Mouse (Mus musculus): ENCODE data around the gene Ccnc. TPM values are rescaled to one million over a fixed set of nuclear protein-coding genes. Genes with fewer than 3 reads are reported as not detected.

The Ccnc gene
- 17.6 and 18.8 TPM in 2 replicates for polyA plus RNA-seq (2015; fragmentation: Nextera tagmentation; extraction: Ambion mirVana)

DNA sequence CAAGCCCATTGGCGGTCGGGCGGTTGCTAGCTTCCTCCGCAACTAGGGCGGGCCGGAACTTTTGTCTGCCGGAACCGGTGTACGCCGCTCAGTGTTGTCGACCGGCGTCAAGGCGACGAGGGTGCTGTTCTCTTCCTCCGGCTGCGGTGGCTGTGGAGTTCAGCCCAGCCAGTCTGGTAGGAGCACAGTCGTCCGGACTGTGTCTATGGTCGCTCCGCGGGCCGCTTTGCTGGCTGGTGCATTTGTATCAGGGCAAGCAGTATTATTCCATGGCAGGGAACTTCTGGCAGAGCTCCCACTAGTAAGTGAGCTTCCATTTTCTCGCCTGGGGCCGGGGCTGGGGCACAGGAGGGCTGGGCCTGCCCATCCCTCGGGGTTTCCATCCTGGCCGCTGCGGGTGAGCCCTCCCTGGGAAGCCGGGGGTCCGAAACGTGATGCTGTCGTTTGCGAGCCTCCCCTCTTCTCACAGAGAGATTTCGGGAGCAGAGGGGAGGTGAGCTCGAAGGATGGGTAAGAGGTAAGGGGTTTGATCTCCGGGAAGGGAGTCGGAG is at the start of gene Ccnc:
Gene Ccnc, plus strand, starts transcription at position 87 of the 551 bp plus-strand sequence.
- Histone ChIP-seq H3K4me2 (ENCODE audit: low read depth, low read length) (peak within 1 kb of the TSS; percentile 92), H3K9me3 (replicated peaks; ENCODE audit: control insufficient read depth, low read length) (no peaks in the 10 kb centered on the region), H3K36me3 (ENCODE audit: control insufficient read depth, insufficient read depth) (peaks cover under 1% of the 10 kb centered on the region; the same call in 1 of the 2 replicates), H3K27me3 (ENCODE audit: control insufficient read depth, insufficient read depth, low read depth, low read length) (no peaks in the 10 kb centered on the region), H3K9ac (ENCODE audit: low read depth, low read length) (peak within 1 kb of the TSS; percentile 56), H3K27ac (ENCODE audit: low read length) (peak within 1 kb of the TSS; percentile 84), H3K4me3 (ENCODE audit: low read depth, low read length) (peak within 1 kb of the TSS; percentile 62), H3K4me1 (ENCODE audit: control insufficient read depth, low read depth, low read length) (peaks cover 5% of the 10 kb centered on the region)
- WGBS (ENCODE audit: insufficient replicate concordance): 0% methylated on average over 37 of the region's 37 CpGs
- ATAC-seq (ENCODE audit: low read depth): peak; percentile 99

DNA sequence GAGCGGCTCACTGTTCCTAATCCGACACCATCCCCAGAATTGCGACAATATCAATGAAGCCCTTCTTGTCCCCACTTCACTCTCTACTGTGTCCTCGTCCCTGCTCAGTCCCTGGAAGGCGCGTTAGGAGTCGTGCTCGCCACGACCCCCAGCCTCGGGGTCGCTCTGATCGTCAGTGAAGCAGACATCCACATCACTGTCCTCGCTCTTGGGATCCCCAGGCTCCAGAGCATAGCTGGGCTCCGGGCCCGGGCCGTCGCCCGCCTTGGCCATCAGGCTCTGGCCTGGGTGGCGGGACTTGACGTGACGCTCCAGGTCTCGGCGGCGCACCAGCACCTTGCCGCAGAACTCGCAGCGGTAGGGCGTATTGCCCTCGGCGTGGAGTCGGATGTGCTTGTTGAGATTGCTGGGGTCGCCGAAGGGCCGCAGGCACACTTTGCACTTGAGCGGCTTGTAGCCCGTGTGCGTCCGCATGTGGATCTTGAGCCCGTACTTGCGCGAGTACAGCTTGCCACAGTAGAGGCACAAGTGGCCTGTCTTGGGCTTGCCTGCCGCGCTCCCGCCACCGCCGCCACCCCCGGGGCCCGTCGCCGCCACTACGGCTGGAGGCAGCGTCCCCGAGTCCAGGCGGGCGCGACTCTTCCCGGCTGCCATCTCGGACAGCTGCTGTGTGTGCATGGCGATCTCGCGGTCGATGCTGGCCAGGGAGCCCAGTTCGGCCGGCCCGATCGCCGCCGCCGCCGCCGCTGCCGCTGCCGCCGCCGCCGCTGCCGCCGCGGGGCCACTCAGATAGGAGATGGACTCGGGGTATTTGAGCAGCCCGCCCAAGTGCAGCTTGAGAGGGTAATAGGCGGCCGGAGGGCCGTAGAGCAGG is 49.2 kb upstream of the Ccnc start:
- H3K27me3 ChIP-seq (ENCODE audit: control insufficient read depth, insufficient read depth, low read depth, low read length): peaks cover 89% of the 10 kb centered on the region
- no peaks in the 10 kb centered on the region for H3K36me3 ChIP-seq (ENCODE audit: control insufficient read depth, insufficient read depth)
- no peaks in the 10 kb centered on the region for H3K9me3 ChIP-seq (replicated peaks; ENCODE audit: control insufficient read depth, low read length)
- H3K4me1 ChIP-seq (ENCODE audit: control insufficient read depth, low read depth, low read length): peaks cover 3% of the 10 kb centered on the region; the same call in 1 of the 2 replicates
- no peak overlapping the region for H3K27ac ChIP-seq (ENCODE audit: low read length)
- peak overlapping the region; percentile 53 for H3K4me2 ChIP-seq (ENCODE audit: low read depth, low read length)
- H3K4me3 ChIP-seq (ENCODE audit: low read depth, low read length): peak overlapping the region; percentile 51
- 1% methylated on average over 83 of the region's 84 CpGs for WGBS (ENCODE audit: insufficient replicate concordance)
- no peak overlapping the region for H3K9ac ChIP-seq (ENCODE audit: low read depth, low read length)
- ATAC-seq (ENCODE audit: low read depth): no peak

DNA sequence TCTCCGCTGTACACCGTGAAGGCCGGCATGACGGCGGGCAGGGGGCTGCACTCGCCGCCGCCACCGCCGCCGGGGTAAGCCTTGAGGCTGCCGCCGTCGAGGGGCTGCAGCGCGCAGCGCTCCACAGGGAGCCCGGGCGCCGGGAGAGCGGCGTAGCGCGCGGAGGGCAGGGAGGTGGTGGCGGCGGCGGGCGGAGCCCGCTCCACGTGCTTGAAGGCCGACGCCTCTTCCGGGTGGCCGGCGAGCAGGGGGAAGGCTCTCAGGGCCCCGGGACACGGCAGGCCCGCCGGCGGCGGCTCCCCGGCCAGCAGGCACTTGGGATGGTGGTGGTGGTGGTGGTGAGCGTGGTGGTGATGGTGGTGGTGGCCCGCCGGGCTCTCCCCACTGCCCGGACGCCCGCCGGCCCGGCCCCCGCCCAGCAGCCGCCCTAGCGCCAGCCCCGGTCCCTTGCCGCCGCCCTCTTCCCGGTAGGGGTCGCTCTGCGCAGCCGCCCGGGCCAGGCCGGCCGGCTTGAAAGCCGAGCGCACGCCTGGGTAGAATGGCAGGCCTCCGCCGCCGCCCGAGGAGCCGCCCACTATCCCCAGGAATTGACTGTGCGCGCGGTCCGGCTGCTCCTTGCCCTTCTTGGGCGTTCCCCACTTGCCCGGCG is 48.4 kb upstream of the Ccnc start:
- Histone ChIP-seq H3K9ac (ENCODE audit: low read depth, low read length) (no peak overlapping the region), H3K4me1 (ENCODE audit: control insufficient read depth, low read depth, low read length) (peaks cover 3% of the 10 kb centered on the region; the same call in 1 of the 2 replicates), H3K36me3 (ENCODE audit: control insufficient read depth, insufficient read depth) (no peaks in the 10 kb centered on the region), H3K4me2 (ENCODE audit: low read depth, low read length) (peak overlapping the region; percentile 53), H3K4me3 (ENCODE audit: low read depth, low read length) (peak overlapping the region; percentile 51), H3K27ac (ENCODE audit: low read length) (no peak overlapping the region), H3K27me3 (ENCODE audit: control insufficient read depth, insufficient read depth, low read depth, low read length) (peaks cover 93% of the 10 kb centered on the region), H3K9me3 (replicated peaks; ENCODE audit: control insufficient read depth, low read length) (no peaks in the 10 kb centered on the region)
- WGBS (ENCODE audit: insufficient replicate concordance): under 1% methylated on average over 42 of the region's 79 CpGs
- peak; percentile 32; the same call in 1 of the 2 replicates for ATAC-seq (ENCODE audit: low read depth)

DNA sequence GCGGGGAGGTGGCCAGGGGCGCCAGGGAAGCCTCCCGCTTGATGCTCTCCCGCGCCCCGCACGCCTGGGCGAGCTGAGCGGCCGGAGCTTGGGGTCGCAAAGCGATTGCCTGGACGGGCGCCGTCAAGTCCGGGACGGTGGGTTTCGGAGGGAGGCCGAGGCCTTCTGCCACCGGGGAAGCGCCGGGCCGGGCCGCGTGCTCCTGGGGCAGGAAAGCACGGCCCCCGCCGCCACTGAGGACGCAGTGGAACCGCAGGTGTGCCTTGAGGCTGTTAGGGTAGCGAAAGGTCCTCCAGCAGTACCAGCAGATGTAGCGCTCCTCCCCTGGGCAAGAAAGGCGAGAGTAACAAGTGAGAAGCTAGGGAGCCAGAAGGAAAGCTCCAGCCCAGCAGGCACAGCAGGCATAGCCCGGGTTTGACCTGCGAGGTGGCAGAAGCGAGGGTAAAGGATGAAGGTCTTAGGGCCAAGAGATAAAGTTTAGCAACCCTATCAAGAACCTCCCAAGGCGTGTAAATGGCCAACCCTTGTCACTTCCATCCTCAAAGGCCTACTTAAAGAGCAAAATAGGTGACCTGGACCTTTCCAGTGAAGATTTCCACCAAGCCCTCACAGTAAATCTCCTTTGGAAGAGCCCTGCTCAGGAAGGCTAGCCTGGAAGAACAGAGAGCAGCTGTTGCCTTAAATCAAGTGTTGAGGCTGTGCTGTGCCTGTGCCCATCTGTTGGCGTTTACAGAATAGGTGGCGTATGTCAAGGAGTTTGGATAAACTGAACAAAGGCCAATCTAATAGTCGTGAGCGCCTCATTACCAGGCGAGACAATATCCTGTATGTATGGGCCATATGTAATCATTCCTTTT is 47.6 kb upstream of the Ccnc start:
- Histone ChIP-seq H3K9ac (ENCODE audit: low read depth, low read length) (no peak overlapping the region), H3K36me3 (ENCODE audit: control insufficient read depth, insufficient read depth) (no peaks in the 10 kb centered on the region), H3K9me3 (replicated peaks; ENCODE audit: control insufficient read depth, low read length) (no peaks in the 10 kb centered on the region), H3K27me3 (ENCODE audit: control insufficient read depth, insufficient read depth, low read depth, low read length) (peaks cover 93% of the 10 kb centered on the region), H3K4me3 (ENCODE audit: low read depth, low read length) (peak overlapping the region; percentile 51; the same call in 1 of the 2 replicates), H3K4me1 (ENCODE audit: control insufficient read depth, low read depth, low read length) (peaks cover 3% of the 10 kb centered on the region; the same call in 1 of the 2 replicates), H3K4me2 (ENCODE audit: low read depth, low read length) (peak overlapping the region; percentile 53; the same call in 1 of the 2 replicates), H3K27ac (ENCODE audit: low read length) (no peak overlapping the region)
- ATAC-seq (ENCODE audit: low read depth): no peak; the same call in 1 of the 2 replicates
- WGBS (ENCODE audit: insufficient replicate concordance): 6% methylated on average over 42 of the region's 42 CpGs

DNA sequence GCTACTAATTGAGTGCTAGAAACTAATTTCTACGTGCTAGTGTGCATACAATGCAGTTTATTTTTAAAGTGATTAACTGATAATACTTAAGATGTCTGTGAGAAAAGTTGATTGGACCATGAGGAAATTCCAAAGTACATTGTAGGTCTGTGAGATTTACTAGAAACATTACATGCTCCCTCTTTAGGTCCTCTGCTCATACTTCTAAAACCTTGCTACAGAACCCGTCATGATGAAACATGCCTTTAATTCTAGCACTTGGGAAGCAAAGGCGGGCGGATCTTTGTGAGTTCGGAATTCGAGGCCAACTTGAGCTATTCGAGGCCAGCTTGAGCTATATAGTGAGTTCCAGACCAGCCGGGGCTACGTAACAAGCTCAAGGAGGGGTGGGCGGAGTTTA is 46.5 kb upstream of the Ccnc start:
- Histone ChIP-seq H3K4me2 (ENCODE audit: low read depth, low read length) (no peak overlapping the region), H3K27ac (ENCODE audit: low read length) (no peak overlapping the region), H3K36me3 (ENCODE audit: control insufficient read depth, insufficient read depth) (no peaks in the 10 kb centered on the region), H3K4me1 (ENCODE audit: control insufficient read depth, low read depth, low read length) (peaks cover 3% of the 10 kb centered on the region; the same call in 1 of the 2 replicates), H3K27me3 (ENCODE audit: control insufficient read depth, insufficient read depth, low read depth, low read length) (peaks cover 96% of the 10 kb centered on the region), H3K9ac (ENCODE audit: low read depth, low read length) (no peak overlapping the region), H3K9me3 (replicated peaks; ENCODE audit: control insufficient read depth, low read length) (no peaks in the 10 kb centered on the region), H3K4me3 (ENCODE audit: low read depth, low read length) (no peak overlapping the region)
- WGBS (ENCODE audit: insufficient replicate concordance): 4% methylated on average over 10 of the region's 10 CpGs
- ATAC-seq (ENCODE audit: low read depth): no peak

DNA sequence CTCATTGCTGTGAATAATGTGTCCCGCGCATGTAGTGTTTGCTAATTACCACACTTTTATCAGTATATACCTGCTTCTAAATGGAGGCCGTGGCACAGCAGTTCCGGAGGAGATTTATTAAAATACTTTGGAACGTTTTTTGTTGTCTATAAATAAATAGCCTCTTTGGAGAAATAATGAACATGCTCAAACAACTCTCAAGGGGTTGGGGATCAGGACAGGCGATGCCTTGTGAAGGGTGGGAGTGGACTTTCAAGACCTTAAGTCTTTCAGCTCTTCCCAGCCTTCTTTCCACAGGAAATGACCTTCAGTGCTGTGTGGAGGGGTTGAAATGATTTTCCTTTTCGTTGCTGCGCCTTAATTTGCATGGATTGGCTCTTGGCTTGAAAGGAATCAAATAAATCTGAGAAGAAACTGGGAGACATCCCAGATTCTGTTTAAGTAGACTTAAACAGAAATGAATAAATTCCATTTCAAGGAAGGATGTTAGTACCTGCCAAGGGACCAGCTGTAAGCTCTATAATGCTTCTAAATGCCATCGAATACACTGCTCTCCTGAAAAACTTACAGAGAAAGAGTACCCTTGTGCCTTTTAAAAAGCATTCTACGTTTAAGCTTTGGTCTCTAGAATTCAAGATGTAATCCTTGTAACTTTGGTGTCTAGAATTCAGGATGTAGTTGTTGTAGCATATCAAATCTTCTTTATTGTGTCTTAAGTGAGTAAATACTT is 44.9 kb upstream of the Ccnc start:
- Histone ChIP-seq H3K4me1 (ENCODE audit: control insufficient read depth, low read depth, low read length) (peaks cover 3% of the 10 kb centered on the region; the same call in 1 of the 2 replicates), H3K4me3 (ENCODE audit: low read depth, low read length) (no peak overlapping the region), H3K4me2 (ENCODE audit: low read depth, low read length) (no peak overlapping the region), H3K9ac (ENCODE audit: low read depth, low read length) (no peak overlapping the region), H3K9me3 (replicated peaks; ENCODE audit: control insufficient read depth, low read length) (no peaks in the 10 kb centered on the region), H3K27ac (ENCODE audit: low read length) (no peak overlapping the region), H3K27me3 (ENCODE audit: control insufficient read depth, insufficient read depth, low read depth, low read length) (peaks cover 98% of the 10 kb centered on the region), H3K36me3 (ENCODE audit: control insufficient read depth, insufficient read depth) (no peaks in the 10 kb centered on the region)
- no peak for ATAC-seq (ENCODE audit: low read depth)
- WGBS (ENCODE audit: insufficient replicate concordance): 9% methylated on average over 10 of the region's 10 CpGs

DNA sequence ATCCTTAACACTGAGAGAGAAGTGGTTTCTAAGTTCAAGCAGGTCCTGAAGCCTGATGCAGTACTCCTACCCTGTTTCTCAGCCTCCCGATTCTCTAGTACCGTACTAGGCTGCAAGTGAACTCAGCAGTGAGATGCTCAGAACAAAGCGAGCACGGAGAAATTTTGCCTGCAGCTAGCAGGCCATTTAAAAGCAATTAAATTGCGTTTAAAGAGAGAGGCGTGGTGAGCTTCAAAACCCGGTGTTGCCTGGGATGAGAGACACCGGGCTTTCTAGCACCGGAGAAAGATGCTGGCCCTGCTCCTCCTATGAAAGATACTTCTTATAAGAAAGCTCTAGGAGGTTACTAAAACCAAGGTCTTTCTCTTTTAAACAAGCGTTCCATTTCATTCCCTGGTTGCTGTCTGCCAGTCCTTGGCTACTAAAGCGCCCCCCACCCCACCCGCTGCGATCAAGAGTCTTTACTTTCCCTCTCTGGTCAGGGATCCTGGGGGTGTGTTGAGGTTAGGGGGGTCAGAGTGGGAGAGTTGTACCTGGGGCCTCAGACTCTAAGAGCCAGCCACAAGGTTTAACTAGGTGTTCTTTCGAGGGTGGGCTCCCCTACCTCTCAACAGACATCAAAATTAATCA is 43.0 kb upstream of the Ccnc start:
- no peak for ATAC-seq (ENCODE audit: low read depth)
- Histone ChIP-seq H3K27me3 (ENCODE audit: control insufficient read depth, insufficient read depth, low read depth, low read length) (peaks cover 98% of the 10 kb centered on the region), H3K9ac (ENCODE audit: low read depth, low read length) (no peak overlapping the region), H3K36me3 (ENCODE audit: control insufficient read depth, insufficient read depth) (no peaks in the 10 kb centered on the region), H3K4me3 (ENCODE audit: low read depth, low read length) (no peak overlapping the region), H3K4me2 (ENCODE audit: low read depth, low read length) (no peak overlapping the region), H3K4me1 (ENCODE audit: control insufficient read depth, low read depth, low read length) (no peaks in the 10 kb centered on the region), H3K27ac (ENCODE audit: low read length) (no peak overlapping the region), H3K9me3 (replicated peaks; ENCODE audit: control insufficient read depth, low read length) (no peaks in the 10 kb centered on the region)
- 2% methylated on average over 14 of the region's 14 CpGs for WGBS (ENCODE audit: insufficient replicate concordance)
